Mouse (Mus musculus) kidney, adult 18-20 months (tissue): ENCODE measurements around the gene Pex7.
A peak's percentile ranks its signal among the peaks of the same experiment; 100 is the strongest.

Experiments used
- DNase-seq: peaks from one replicate; pipeline ENCODE4 v3.0.0; 2021

The Pex7 gene

GRCm38 (mm10) chr10:19876669-19877068 lies 30.8 kb downstream of the Pex7 start:
- DNase-seq, result no peak

- DNase-seq, result no peak
Measured at GRCm38 (mm10) chr10:19875346-19875745, 32.1 kb downstream of the Pex7 start.

GRCm38 (mm10) chr10:19855597-19856306 lies 51.7 kb downstream of the Pex7 start:
- no peak for DNase-seq

- DNase-seq, result no peak
Measured at GRCm38 (mm10) chr10:19853609-19854008, 53.9 kb downstream of the Pex7 start.

- DNase-seq, result no peak
Measured at GRCm38 (mm10) chr10:19852776-19853175, 54.7 kb downstream of the Pex7 start.

GRCm38 (mm10) chr10:19850998-19851691 lies 56.3 kb downstream of the Pex7 start, which contains the start of gene Slc35d3:
Slc35d3 (minus strand) TSS chr10:19851459.
- no peak for DNase-seq

GRCm38 (mm10) chr10:19850544-19850997 lies 56.9 kb downstream of the Pex7 start:
- peak; percentile 13 for DNase-seq

- no peak for DNase-seq
Measured at GRCm38 (mm10) chr10:19849771-19850365, 57.6 kb downstream of the Pex7 start.

GRCm38 (mm10) chr10:19848928-19849770 lies 58.3 kb downstream of the Pex7 start:
- DNase-seq, result no peak

GRCm38 (mm10) chr10:19839836-19840235 lies 67.7 kb downstream of the Pex7 start:
- no peak for DNase-seq

- no peak for DNase-seq
Measured at GRCm38 (mm10) chr10:19835887-19836710, 71.4 kb downstream of the Pex7 start.

GRCm38 (mm10) chr10:19834222-19834621 lies 73.3 kb downstream of the Pex7 start:
- DNase-seq, result no peak

GRCm38 (mm10) chr10:19831072-19831849 lies 76.2 kb downstream of the Pex7 start:
- DNase-seq, result no peak

- DNase-seq, result no peak
Measured at GRCm38 (mm10) chr10:19820986-19821385, 86.5 kb downstream of the Pex7 start.

- no peak for DNase-seq
Measured at GRCm38 (mm10) chr10:19818723-19819355, 88.7 kb downstream of the Pex7 start.

- DNase-seq, result no peak
Measured at GRCm38 (mm10) chr10:19815371-19815770, 92.1 kb downstream of the Pex7 start.

GRCm38 (mm10) chr10:19811436-19812172 lies 95.9 kb downstream of the Pex7 start:
- no peak for DNase-seq

GRCm38 (mm10) chr10:19804763-19805162 lies 102.7 kb downstream of the Pex7 start:
- DNase-seq, result no peak
